Mouse (Mus musculus): ENCODE data around the gene Akip1. TPM values are rescaled to one million over a fixed set of nuclear protein-coding genes. Genes with fewer than 3 reads are reported as not detected.

Gene Akip1
- total and polyA plus RNA-seq, 3 experiments, result 35.0 to 46.2 (median 42.5) TPM

DNA sequence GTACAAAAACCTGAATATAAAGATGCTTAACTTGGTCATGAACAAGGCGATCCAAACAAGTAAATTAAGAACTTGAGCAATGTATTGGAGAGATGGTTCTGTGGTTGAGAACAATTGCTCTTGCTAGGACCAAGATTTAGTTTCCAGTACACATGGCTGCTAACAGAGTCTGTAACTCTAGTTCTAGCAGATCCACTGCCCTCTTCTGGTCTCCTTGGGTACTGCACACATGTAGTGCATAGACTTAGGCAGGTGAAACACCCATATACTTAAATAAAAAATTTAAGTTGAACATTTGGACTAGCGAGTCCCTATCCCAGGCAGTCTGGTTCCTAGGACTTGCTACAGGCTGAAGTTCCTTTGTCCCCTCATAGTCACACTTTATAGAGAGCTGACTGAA, 19.1 kb downstream of the Akip1 start:
- Histone ChIP-seq H3K4me2 (ENCODE audit: insufficient read depth, low read depth, poor library complexity, severe bottlenecking) (no peak overlapping the region), H3K9me3 (replicated peaks; ENCODE audit: low read length) (peaks cover 3% of the 10 kb centered on the region), H3K27me3 (replicated peaks) (no peaks in the 10 kb centered on the region), H3K4me1 (ENCODE audit: control insufficient read depth in 1 of 2, insufficient read depth in 2 of 2) (peaks cover 4 to 15% of the 10 kb centered on the region in 2 experiments), H3K4me3 (replicated peaks in 1 of 3; ENCODE audit: low read depth in 2 of 3, low read length in 2 of 3, poor library complexity in 1 of 3) (no peak overlapping the region), H3K27ac (ENCODE audit: insufficient read depth, low read depth) (no peak overlapping the region), H3K9ac (ENCODE audit: insufficient read depth, low read depth) (no peak overlapping the region), H3K36me3 (replicated peaks in 1 of 2; ENCODE audit: control insufficient read depth in 1 of 2, insufficient read depth in 1 of 2, low read length in 1 of 2) (peaks cover 0 to 6% of the 10 kb centered on the region in 2 experiments), H3K79me2 (replicated peaks; ENCODE audit: control insufficient read depth, extremely low read depth, insufficient read depth, poor library complexity, severe bottlenecking) (no peaks in the 10 kb centered on the region)
- in situ Hi-C loops (cut with MboI; ENCODE audit: low pct_ligation_motif_present, low pct_unique_long_range_greater_than_20kb, low sequenced_read_pairs), result no loop called here
- dilution Hi-C loops (cut with MboI; ENCODE audit: extremely low pct_ligation_motif_present, extremely low pct_unique_long_range_greater_than_20kb, low sequenced_read_pairs), result no loop called here
- DNase-seq (ENCODE audit: extremely low read depth), result no peak
- no peak for TF ChIP-seq PAX5 (IDR thresholded peaks at IDR 0.05; ENCODE audit: low read length)
- peak in 1 of 2 experiments; percentile 25; a peak in 2 of 4 replicates for TF ChIP-seq CTCF (conservative IDR thresholded peaks at IDR 0.05 in 1 of 2, IDR thresholded peaks at IDR 0.05 in 1 of 2; ENCODE audit: low read depth in 2 of 2, low read length in 2 of 2)

DNA sequence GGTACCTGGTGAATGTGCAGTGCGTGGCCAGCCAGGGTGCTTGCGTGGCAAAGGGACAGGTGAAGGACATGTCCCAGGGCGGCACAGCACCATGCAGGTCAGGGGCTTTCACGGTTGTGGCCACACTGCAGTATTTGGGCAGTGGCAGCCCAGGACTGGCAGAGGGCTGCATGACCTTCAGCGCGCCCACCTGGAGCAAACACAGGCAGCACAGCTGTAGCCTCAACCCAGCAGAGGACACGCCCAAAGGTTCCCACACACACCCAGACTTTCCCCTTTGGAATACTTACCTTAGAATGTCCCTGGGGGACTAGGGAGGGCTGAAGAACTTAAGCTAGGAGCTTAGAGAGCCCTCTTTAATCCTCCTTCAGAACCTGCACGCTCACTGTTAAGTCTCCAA, 19.6 kb downstream of the Akip1 start:
- no peak for DNase-seq (ENCODE audit: extremely low read depth)
- no peaks in the 10 kb centered on the region for H3K27me3 ChIP-seq (replicated peaks)
- in situ Hi-C loops (cut with MboI; ENCODE audit: low pct_ligation_motif_present, low pct_unique_long_range_greater_than_20kb, low sequenced_read_pairs) (no loop called here), dilution Hi-C loops (cut with MboI; ENCODE audit: extremely low pct_ligation_motif_present, extremely low pct_unique_long_range_greater_than_20kb, low sequenced_read_pairs) (no loop called here)
- H3K79me2 ChIP-seq (replicated peaks; ENCODE audit: control insufficient read depth, extremely low read depth, insufficient read depth, poor library complexity, severe bottlenecking), result no peaks in the 10 kb centered on the region
- peaks cover 4 to 15% of the 10 kb centered on the region in 2 experiments for H3K4me1 ChIP-seq (ENCODE audit: control insufficient read depth in 1 of 2, insufficient read depth in 2 of 2)
- no peak overlapping the region for H3K9ac ChIP-seq (ENCODE audit: insufficient read depth, low read depth)
- no peak overlapping the region for H3K4me3 ChIP-seq (replicated peaks in 1 of 3; ENCODE audit: low read depth in 2 of 3, low read length in 2 of 3, poor library complexity in 1 of 3)
- H3K9me3 ChIP-seq (replicated peaks; ENCODE audit: low read length), result peaks cover 3% of the 10 kb centered on the region
- TF ChIP-seq USF1 (IDR thresholded peaks at IDR 0.05; ENCODE audit: low read depth, low read length), result no peak
- no peak for TF ChIP-seq ZMIZ1 (IDR thresholded peaks at IDR 0.05; ENCODE audit: low read depth, low read length)
- TF ChIP-seq ZKSCAN1 (IDR thresholded peaks at IDR 0.05; ENCODE audit: borderline replicate concordance, low read depth, low read length), result no peak
- no peak for TF ChIP-seq IRF4 (IDR thresholded peaks at IDR 0.05; ENCODE audit: low read depth, low read length)
- TF ChIP-seq TCF12 (IDR thresholded peaks at IDR 0.05; ENCODE audit: low read depth, low read length), result no peak
- TF ChIP-seq SIN3A (IDR thresholded peaks at IDR 0.05; ENCODE audit: low read length), result no peak
- TF ChIP-seq MAZ (IDR thresholded peaks at IDR 0.05; ENCODE audit: low read depth, low read length), result no peak
- no peak for TF ChIP-seq GABPA (IDR thresholded peaks at IDR 0.05; ENCODE audit: insufficient replicate concordance, low read depth, low read length)
- no peak for TF ChIP-seq USF2 (conservative IDR thresholded peaks at IDR 0.05; ENCODE audit: low read depth, low read length)
- TF ChIP-seq RAD21 (IDR thresholded peaks at IDR 0.05; ENCODE audit: low read depth, low read length), result no peak
- no peak for TF ChIP-seq RCOR1 (conservative IDR thresholded peaks at IDR 0.05; ENCODE audit: low read depth, low read length)
- H3K4me2 ChIP-seq (ENCODE audit: insufficient read depth, low read depth, poor library complexity, severe bottlenecking), result no peak overlapping the region
- peaks cover 0 to 6% of the 10 kb centered on the region in 2 experiments for H3K36me3 ChIP-seq (replicated peaks in 1 of 2; ENCODE audit: control insufficient read depth in 1 of 2, insufficient read depth in 1 of 2, low read length in 1 of 2)
- H3K27ac ChIP-seq (ENCODE audit: insufficient read depth, low read depth), result no peak overlapping the region

DNA sequence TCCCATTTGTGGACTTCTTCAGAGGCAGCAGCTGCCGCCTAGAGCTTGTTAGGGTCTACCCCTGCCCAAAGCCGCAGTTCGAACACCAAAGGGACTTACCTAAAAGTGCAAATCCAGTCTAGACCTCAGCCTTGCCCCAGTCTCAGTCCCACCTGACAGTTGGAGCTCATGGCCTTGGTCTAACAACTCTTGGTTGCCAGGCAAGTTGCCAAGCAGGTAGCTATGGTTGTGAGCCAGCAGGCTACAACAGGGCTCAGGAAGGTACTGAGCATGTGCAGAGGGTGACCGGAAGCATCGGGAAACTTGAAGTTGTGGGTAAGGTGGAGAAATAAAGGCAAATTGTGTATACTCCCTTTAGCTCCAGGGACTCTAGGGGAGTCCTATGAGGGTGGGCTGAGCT, 20.2 kb downstream of the Akip1 start, which contains the start of gene BC051019:
TSS of gene BC051019 (minus strand) at position 154 of the 400 bp plus-strand sequence.
- in situ Hi-C loops (cut with MboI; ENCODE audit: low pct_ligation_motif_present, low pct_unique_long_range_greater_than_20kb, low sequenced_read_pairs), result no loop called here
- H3K27me3 ChIP-seq (replicated peaks), result no peaks in the 10 kb centered on the region
- no peak within 1 kb of the TSS for H3K9ac ChIP-seq (ENCODE audit: insufficient read depth, low read depth)
- DNase-seq (ENCODE audit: extremely low read depth), result no peak
- H3K4me1 ChIP-seq (ENCODE audit: control insufficient read depth in 1 of 2, insufficient read depth in 2 of 2), result peaks cover 4 to 15% of the 10 kb centered on the region in 2 experiments
- no peak within 1 kb of the TSS for H3K4me2 ChIP-seq (ENCODE audit: insufficient read depth, low read depth, poor library complexity, severe bottlenecking)
- peaks cover 0 to 6% of the 10 kb centered on the region in 2 experiments for H3K36me3 ChIP-seq (replicated peaks in 1 of 2; ENCODE audit: control insufficient read depth in 1 of 2, insufficient read depth in 1 of 2, low read length in 1 of 2)
- no peak within 1 kb of the TSS for H3K27ac ChIP-seq (ENCODE audit: insufficient read depth, low read depth)
- no peaks in the 10 kb centered on the region for H3K79me2 ChIP-seq (replicated peaks; ENCODE audit: control insufficient read depth, extremely low read depth, insufficient read depth, poor library complexity, severe bottlenecking)
- peaks cover 3% of the 10 kb centered on the region for H3K9me3 ChIP-seq (replicated peaks; ENCODE audit: low read length)
- dilution Hi-C loops (cut with MboI; ENCODE audit: extremely low pct_ligation_motif_present, extremely low pct_unique_long_range_greater_than_20kb, low sequenced_read_pairs), result no loop called here
- TF ChIP-seq KAT2A (IDR thresholded peaks at IDR 0.05; ENCODE audit: insufficient replicate concordance, low read length) (no peak), MAX (IDR thresholded peaks at IDR 0.05; ENCODE audit: low read length) (no peak), RAD21 (IDR thresholded peaks at IDR 0.05; ENCODE audit: low read depth, low read length) (no peak), ZC3H11A (IDR thresholded peaks at IDR 0.05; ENCODE audit: low read depth, low read length) (no peak), HCFC1 (IDR thresholded peaks at IDR 0.05; ENCODE audit: low read depth, low read length) (no peak), EP300 (IDR thresholded peaks at IDR 0.05; ENCODE audit: low read length) (no peak), CHD1 (IDR thresholded peaks at IDR 0.05; ENCODE audit: low read depth, low read length) (no peak), MAFK (IDR thresholded peaks at IDR 0.05; ENCODE audit: insufficient replicate concordance, low read length) (no peak), TBP (conservative IDR thresholded peaks at IDR 0.05; ENCODE audit: low read depth, low read length) (no peak), PAX5 (IDR thresholded peaks at IDR 0.05; ENCODE audit: low read length) (no peak), ETS1 (conservative IDR thresholded peaks at IDR 0.05; ENCODE audit: low read depth, low read length) (no peak), ELF1 (IDR thresholded peaks at IDR 0.05; ENCODE audit: low read depth, low read length) (no peak), SIN3A (IDR thresholded peaks at IDR 0.05; ENCODE audit: low read length) (no peak), CTCF (conservative IDR thresholded peaks at IDR 0.05 in 1 of 2, IDR thresholded peaks at IDR 0.05 in 1 of 2; ENCODE audit: low read depth in 2 of 2, low read length in 2 of 2) (no peak), TCF12 (IDR thresholded peaks at IDR 0.05; ENCODE audit: low read depth, low read length) (no peak), MAZ (IDR thresholded peaks at IDR 0.05; ENCODE audit: low read depth, low read length) (no peak), USF1 (IDR thresholded peaks at IDR 0.05; ENCODE audit: low read depth, low read length) (no peak)
- H3K4me3 ChIP-seq (replicated peaks in 1 of 3; ENCODE audit: low read depth in 2 of 3, low read length in 2 of 3, poor library complexity in 1 of 3), result no peak within 1 kb of the TSS
